Mouse (Mus musculus): ENCODE results near the gene Srrm2. TPM values are rescaled to one million over a fixed set of nuclear protein-coding genes. Genes with fewer than 3 reads are reported as not detected.

Srrm2 gene
- total and polyA plus RNA-seq, 2 experiments from 2014 or later: 147 to 384 TPM

- H3K36me3 ChIP-seq (ENCODE audit: insufficient read depth): peaks cover 22% of the 10 kb centered on the region
- peak overlapping the region; percentile 87 for H3K9ac ChIP-seq
- H3K4me2 ChIP-seq (ENCODE audit: low read depth): peak overlapping the region; percentile 80
- ATAC-seq (no peak), DNase-seq (no peak)
- H3K9me3 ChIP-seq (ENCODE audit: low read length): no peaks in the 10 kb centered on the region
- 3% methylated on average over 8 of the region's 8 CpGs for WGBS
- H3K27ac ChIP-seq (ENCODE audit: low read depth, low read length): no peak overlapping the region
- H3K4me3 ChIP-seq (ENCODE audit: low read depth, low read length): peak overlapping the region; percentile 97
- TF ChIP-seq CTCF (IDR thresholded peaks at IDR 0.05; ENCODE audit: low read depth): no peak
- H3K4me1 ChIP-seq (ENCODE audit: insufficient read depth): peaks cover 24% of the 10 kb centered on the region
- no peaks in the 10 kb centered on the region for H3K27me3 ChIP-seq (ENCODE audit: insufficient read depth, low read length)
These were observed 14.2 kb downstream of the Srrm2 start for GRCm38 (mm10) chr17:23804426-23805085.

DNA sequence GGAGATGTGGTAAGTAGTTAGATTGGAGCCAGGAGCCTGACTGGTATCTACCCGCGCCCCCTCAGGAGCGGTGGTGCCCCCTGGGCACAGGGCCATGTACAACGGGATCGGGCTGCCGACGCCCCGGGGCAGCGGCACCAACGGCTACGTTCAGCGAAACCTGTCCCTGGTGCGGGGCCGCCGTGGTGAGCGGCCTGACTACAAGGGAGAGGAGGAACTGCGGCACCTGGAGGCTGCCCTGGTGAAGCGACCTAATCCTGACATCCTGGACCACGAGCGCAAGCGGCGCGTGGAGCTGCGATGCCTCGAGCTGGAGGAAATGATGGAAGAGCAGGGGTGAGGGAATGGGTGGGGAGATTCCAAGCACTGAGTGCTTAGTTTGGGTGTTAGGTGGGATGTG is 16.5 kb downstream of the Srrm2 start:
- H3K27ac ChIP-seq (ENCODE audit: low read depth, low read length): no peak overlapping the region
- DNase-seq (no peak), ATAC-seq (no peak)
- no peak for TF ChIP-seq CTCF (IDR thresholded peaks at IDR 0.05; ENCODE audit: low read depth)
- peak overlapping the region; percentile 80; the same call in 1 of the 2 replicates for H3K4me2 ChIP-seq (ENCODE audit: low read depth)
- no peak overlapping the region for H3K4me3 ChIP-seq (ENCODE audit: low read depth, low read length)
- peaks cover 24% of the 10 kb centered on the region for H3K4me1 ChIP-seq (ENCODE audit: insufficient read depth)
- 72% methylated on average over 25 of the region's 25 CpGs for WGBS
- H3K9me3 ChIP-seq (ENCODE audit: low read length): no peaks in the 10 kb centered on the region
- H3K9ac ChIP-seq: no peak overlapping the region
- peaks cover 43% of the 10 kb centered on the region for H3K36me3 ChIP-seq (ENCODE audit: insufficient read depth)
- H3K27me3 ChIP-seq (ENCODE audit: insufficient read depth, low read length): no peaks in the 10 kb centered on the region

GRCm38 (mm10) chr17:23807918-23808317 is 17.6 kb downstream of the Srrm2 start:
- Histone ChIP-seq H3K4me2 (ENCODE audit: low read depth) (no peak overlapping the region), H3K27ac (ENCODE audit: low read depth, low read length) (no peak overlapping the region), H3K9me3 (ENCODE audit: low read length) (no peaks in the 10 kb centered on the region), H3K4me1 (ENCODE audit: insufficient read depth) (peaks cover 24% of the 10 kb centered on the region), H3K9ac (no peak overlapping the region), H3K36me3 (ENCODE audit: insufficient read depth) (peaks cover 52% of the 10 kb centered on the region), H3K4me3 (ENCODE audit: low read depth, low read length) (no peak overlapping the region), H3K27me3 (ENCODE audit: insufficient read depth, low read length) (no peaks in the 10 kb centered on the region)
- TF ChIP-seq CTCF (IDR thresholded peaks at IDR 0.05; ENCODE audit: low read depth): no peak
- ATAC-seq (no peak), DNase-seq (no peak)
- 98% methylated on average over 3 of the region's 3 CpGs for WGBS

GRCm38 (mm10) chr17:23815641-23816040 is 25.3 kb downstream of the Srrm2 start:
- H3K36me3 ChIP-seq (ENCODE audit: insufficient read depth): peaks cover 85% of the 10 kb centered on the region
- no peak overlapping the region for H3K4me3 ChIP-seq (ENCODE audit: low read depth, low read length)
- TF ChIP-seq CTCF (IDR thresholded peaks at IDR 0.05; ENCODE audit: low read depth): no peak
- 98% methylated on average over 16 of the region's 16 CpGs for WGBS
- no peaks in the 10 kb centered on the region for H3K27me3 ChIP-seq (ENCODE audit: insufficient read depth, low read length)
- H3K27ac ChIP-seq (ENCODE audit: low read depth, low read length): no peak overlapping the region
- no peaks in the 10 kb centered on the region for H3K4me1 ChIP-seq (ENCODE audit: insufficient read depth)
- ATAC-seq (no peak), DNase-seq (no peak)
- peaks cover 15% of the 10 kb centered on the region for H3K9me3 ChIP-seq (ENCODE audit: low read length)
- no peak overlapping the region for H3K9ac ChIP-seq
- no peak overlapping the region for H3K4me2 ChIP-seq (ENCODE audit: low read depth)

- DNase-seq (no peak), ATAC-seq (no peak)
- TF ChIP-seq CTCF (IDR thresholded peaks at IDR 0.05; ENCODE audit: low read depth): no peak
- no peak overlapping the region for H3K27ac ChIP-seq (ENCODE audit: low read depth, low read length)
- H3K4me3 ChIP-seq (ENCODE audit: low read depth, low read length): no peak overlapping the region
- 98% methylated on average over 8 of the region's 8 CpGs for WGBS
- H3K9ac ChIP-seq: no peak overlapping the region
- H3K9me3 ChIP-seq (ENCODE audit: low read length): peaks cover 15% of the 10 kb centered on the region
- no peaks in the 10 kb centered on the region for H3K4me1 ChIP-seq (ENCODE audit: insufficient read depth)
- H3K36me3 ChIP-seq (ENCODE audit: insufficient read depth): peaks cover 95% of the 10 kb centered on the region
- H3K4me2 ChIP-seq (ENCODE audit: low read depth): no peak overlapping the region
- no peaks in the 10 kb centered on the region for H3K27me3 ChIP-seq (ENCODE audit: insufficient read depth, low read length)
These were observed 28.2 kb downstream of the Srrm2 start for GRCm38 (mm10) chr17:23818579-23818978.

DNA sequence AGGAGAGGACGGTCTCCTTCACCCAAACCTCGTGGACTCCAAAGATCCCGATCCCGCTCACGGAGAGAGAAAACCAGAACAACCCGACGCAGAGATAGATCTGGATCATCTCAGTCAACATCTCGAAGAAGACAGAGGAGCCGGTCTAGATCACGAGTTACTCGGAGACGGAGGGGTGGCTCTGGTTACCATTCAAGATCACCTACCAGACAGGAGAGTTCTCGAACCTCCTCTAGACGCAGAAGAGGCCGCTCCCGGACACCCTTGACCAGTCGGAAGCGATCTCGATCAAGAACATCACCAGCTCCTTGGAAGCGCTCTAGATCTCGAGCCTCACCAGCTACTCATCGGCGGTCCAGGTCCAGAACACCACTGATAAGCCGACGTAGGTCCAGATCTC is 28.9 kb downstream of the Srrm2 start:
- no peak overlapping the region for H3K4me3 ChIP-seq (ENCODE audit: low read depth, low read length)
- peaks cover 15% of the 10 kb centered on the region for H3K9me3 ChIP-seq (ENCODE audit: low read length)
- no peaks in the 10 kb centered on the region for H3K27me3 ChIP-seq (ENCODE audit: insufficient read depth, low read length)
- no peak for TF ChIP-seq CTCF (IDR thresholded peaks at IDR 0.05; ENCODE audit: low read depth)
- peaks cover 96% of the 10 kb centered on the region for H3K36me3 ChIP-seq (ENCODE audit: insufficient read depth)
- WGBS: 99% methylated on average over 25 of the region's 25 CpGs
- H3K4me2 ChIP-seq (ENCODE audit: low read depth): no peak overlapping the region
- DNase-seq (no peak), ATAC-seq (no peak)
- H3K9ac ChIP-seq: no peak overlapping the region
- no peak overlapping the region for H3K27ac ChIP-seq (ENCODE audit: low read depth, low read length)
- H3K4me1 ChIP-seq (ENCODE audit: insufficient read depth): no peaks in the 10 kb centered on the region

GRCm38 (mm10) chr17:23820731-23821130 is 30.4 kb downstream of the Srrm2 start:
- Histone ChIP-seq H3K27ac (ENCODE audit: low read depth, low read length) (no peak overlapping the region), H3K4me1 (ENCODE audit: insufficient read depth) (no peaks in the 10 kb centered on the region), H3K4me2 (ENCODE audit: low read depth) (no peak overlapping the region), H3K4me3 (ENCODE audit: low read depth, low read length) (no peak overlapping the region), H3K9ac (no peak overlapping the region), H3K9me3 (ENCODE audit: low read length) (peaks cover 13% of the 10 kb centered on the region), H3K36me3 (ENCODE audit: insufficient read depth) (peaks cover 98% of the 10 kb centered on the region), H3K27me3 (ENCODE audit: insufficient read depth, low read length) (no peaks in the 10 kb centered on the region)
- DNase-seq (no peak), ATAC-seq (no peak)
- TF ChIP-seq CTCF (IDR thresholded peaks at IDR 0.05; ENCODE audit: low read depth): no peak
- over 99% methylated on average over 5 of the region's 5 CpGs for WGBS
